Mouse (Mus musculus) megakaryocyte, embryonic 14.5 days (primary cell): Measurements from ENCODE around the gene Sema4b.

Experiments
- FLI1 ChIP-seq: IDR thresholded peaks from 2 replicates; pipeline ENCODE4 v1.6.1; 2012; ENCODE audit warnings: low read length, inconsistent platforms, mixed read lengths
- GATA1 ChIP-seq: IDR thresholded peaks from 3 replicates; pipeline ENCODE4 v1.6.1; 2012; ENCODE audit warnings: mixed read lengths, low read length, inconsistent platforms, borderline replicate concordance

GRCm38 (mm10) chr7:80156711-80157227 lies 29.9 kb upstream of the Sema4b start:
- TF ChIP-seq GATA1 = no peak
- no peak for TF ChIP-seq FLI1
